19 mouse cellular contexts compared by ENCODE assay signal in genomic region chr5:80842531-80842930, GRCm38 (mm10).
"Had no signal": no experiment of that assay in that cellular context is flagged by ENCODE, and none has a peak within 500 bp of the region (broad histone marks: within the 10 kb centered on the region; RNA-seq: fewer than 3 reads in every experiment).

No protein-coding gene starts in this region.

- H3K4me3 ChIP-seq: liver, embryonic 15.5 days; lung, embryonic 15.5 days; megakaryocyte, embryonic 14.5 days; midbrain, embryonic 13.5 days; midbrain, embryonic 15.5 days; myocyte; neural tube, embryonic 12.5 days; stomach, embryonic 15.5 days had no signal

- H3K4me2 ChIP-seq: liver, embryonic 15.5 days; lung, embryonic 15.5 days; midbrain, embryonic 11.5 days; midbrain, embryonic 13.5 days; midbrain, embryonic 15.5 days; neural tube, embryonic 12.5 days; stomach, embryonic 15.5 days had no signal

- H3K36me3 ChIP-seq: liver, embryonic 15.5 days; lung, embryonic 15.5 days; midbrain, embryonic 13.5 days; midbrain, embryonic 15.5 days; neural tube, embryonic 12.5 days; stomach, embryonic 15.5 days had no signal

- H3K9ac ChIP-seq: liver, embryonic 15.5 days; lung, embryonic 15.5 days; midbrain, embryonic 13.5 days; midbrain, embryonic 15.5 days; neural tube, embryonic 12.5 days; stomach, embryonic 15.5 days had no signal

- H3K27ac ChIP-seq: liver, embryonic 15.5 days; lung, embryonic 15.5 days; macrophage; midbrain, embryonic 13.5 days; midbrain, embryonic 15.5 days; neural tube, embryonic 12.5 days; stomach, embryonic 15.5 days; stomach, postnatal 0 days had no signal

- ATAC-seq: lung, postnatal 0 days; midbrain, embryonic 13.5 days; midbrain, embryonic 15.5 days had no signal

- DNase-seq: lung, adult 18-20 months; lung, postnatal 14 days; lung, postnatal 36 days; right cerebral cortex, postnatal 14 days; thymus, adult 2 months; thymus, postnatal 25 days; thymus, postnatal 4 days had no signal

- H3K9me3 ChIP-seq: liver, embryonic 15.5 days; lung, embryonic 15.5 days; megakaryocyte, embryonic 14.5 days; midbrain, embryonic 13.5 days; midbrain, embryonic 15.5 days; neural tube, embryonic 12.5 days; stomach, embryonic 15.5 days had no signal

- H3K27me3 ChIP-seq: liver, embryonic 15.5 days; lung, embryonic 15.5 days; megakaryocyte, embryonic 14.5 days; midbrain, embryonic 13.5 days; midbrain, embryonic 15.5 days; neural tube, embryonic 12.5 days; stomach, embryonic 15.5 days had no signal

- H3K4me1 ChIP-seq: liver, embryonic 15.5 days; lung, embryonic 15.5 days; megakaryocyte, embryonic 14.5 days; midbrain, embryonic 13.5 days; midbrain, embryonic 15.5 days; neural tube, embryonic 12.5 days; stomach, embryonic 15.5 days had no signal
